Mouse (Mus musculus): ENCODE measurements around the gene Dcaf5.

DNA sequence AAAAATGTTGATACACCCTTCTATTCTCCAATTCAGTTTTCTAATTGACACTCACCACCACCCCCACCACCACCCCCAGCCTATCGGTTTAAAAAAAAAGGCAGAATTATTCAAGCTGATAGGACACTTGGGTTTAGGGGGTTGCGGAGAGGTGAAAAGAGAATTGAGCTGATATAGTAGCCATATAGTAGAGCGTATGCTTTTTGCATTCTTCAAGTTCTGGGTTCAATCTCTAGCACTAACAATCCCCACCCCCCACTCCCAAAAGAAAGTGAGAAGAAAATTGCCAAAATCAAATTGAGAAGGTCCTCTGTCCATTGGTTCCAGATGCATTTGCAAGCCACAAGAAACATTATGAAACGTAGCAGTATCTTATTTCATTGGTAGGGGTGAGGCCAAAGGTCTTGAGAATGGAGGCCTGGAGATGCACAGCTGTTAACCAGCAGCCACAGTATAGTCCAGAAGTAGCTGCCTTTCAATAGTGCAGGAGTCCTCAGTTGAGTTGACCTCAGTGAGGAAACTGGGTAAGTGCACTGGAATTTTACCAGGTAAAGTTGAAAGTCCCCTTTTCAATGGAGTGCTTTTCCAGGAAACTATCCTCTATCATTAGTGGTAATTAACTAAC, 762 bp upstream of the Dcaf5 start:
- TF ChIP-seq POLR2A (IDR thresholded peaks at IDR 0.05; ENCODE audit: borderline replicate concordance, low read depth, low read length) (no peak), CTCF (IDR thresholded peaks at IDR 0.05; ENCODE audit: low read depth, low read length) (no peak)

Measured in bone marrow macrophage, adult 2 months (primary cell).